Mouse (Mus musculus) heart, adult 8-10 months (tissue): ENCODE data around the gene Vmn2r60. TPM values are rescaled to one million over a fixed set of nuclear protein-coding genes. Genes with fewer than 3 reads are reported as not detected.
"Not testable (repeated sequence)": the region's sequence is repeated elsewhere in the genome, so short reads cannot be mapped to it uniquely, and the experiment has no call there.

ENCODE experiments used
- DNase-seq: peaks from one replicate; pipeline ENCODE4 v3.0.0; 2022; ENCODE audit warnings: low spot score
- total RNA-seq, 4 experiments: library from RNA; stranded (reverse); gene quantifications; 2 replicates each; pipeline ENCODE4 v1.2.4; 2022

Vmn2r60 gene
- not detected for total RNA-seq

DNA sequence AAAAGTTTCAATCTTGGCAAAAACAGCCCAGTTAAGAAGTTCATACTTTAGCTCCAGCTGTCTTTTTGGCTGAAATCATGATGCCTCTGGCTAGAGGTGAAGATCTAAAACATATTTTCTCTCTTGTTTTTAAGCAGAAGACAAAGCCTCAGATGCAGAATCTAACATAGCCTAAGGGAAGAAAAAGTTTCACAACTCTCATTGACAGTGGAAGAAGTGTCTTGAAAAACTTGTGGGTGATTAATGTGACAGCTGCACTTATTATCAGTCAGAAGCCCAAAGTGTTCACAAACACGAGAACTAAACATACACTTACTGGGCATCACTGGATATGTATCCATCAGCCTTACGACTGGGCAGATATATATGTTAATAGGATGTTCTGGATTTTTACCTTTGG lies at the start of gene Vmn2r60:
Gene Vmn2r60 (plus strand): TSS at position 301 of the 400 bp plus-strand sequence.
- DNase-seq: no peak

DNA sequence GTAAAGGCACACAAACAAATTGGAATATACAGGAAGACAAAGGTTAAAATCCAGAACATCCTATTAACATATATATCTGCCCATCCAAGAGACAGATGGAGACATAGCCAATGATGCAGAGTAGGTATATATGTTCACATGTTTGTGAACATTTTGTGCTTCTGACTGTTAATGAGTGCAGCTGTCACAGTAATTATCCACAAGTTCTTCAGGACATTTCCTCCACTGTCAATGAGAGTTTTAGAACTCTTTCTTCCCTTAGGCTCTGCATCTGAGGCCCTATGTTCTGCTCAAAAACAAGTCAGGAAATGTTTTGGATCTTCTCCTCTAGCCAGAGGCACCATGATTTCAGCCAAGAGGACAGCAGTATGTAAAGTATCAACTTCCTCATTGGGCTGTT lies 48.6 kb upstream of the Vmn2r60 start, which contains the start of gene Vmn2r59:
Gene Vmn2r59 (minus strand): TSS at position 101 of the 400 bp plus-strand sequence.
- no peak for DNase-seq

DNA sequence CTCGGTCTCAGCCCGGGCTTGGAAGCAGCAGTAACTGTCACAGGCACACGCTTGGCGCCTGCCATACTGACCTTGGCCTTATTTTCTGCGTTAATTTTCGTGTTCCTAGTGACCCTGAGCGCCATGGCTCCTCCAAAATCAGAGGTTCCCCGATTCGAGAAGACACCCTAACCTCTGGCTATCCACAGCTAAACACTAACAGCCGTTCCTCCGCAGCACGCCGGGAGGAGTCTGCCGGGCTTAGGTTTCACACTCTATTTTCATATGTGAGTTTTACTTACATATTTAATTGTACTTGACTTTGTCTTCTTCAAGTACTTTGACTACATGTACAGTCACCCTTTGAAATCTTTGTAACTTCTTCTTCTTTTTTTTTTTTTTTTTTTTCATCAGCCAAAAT lies 509 bp upstream of the Vmn2r60 start:
- DNase-seq: not testable (repeated sequence)

Other genes starting within 250 kb of the Vmn2r60 start
- gene Vmn2r58, start 235.1 kb upstream of the Vmn2r60 start, total RNA-seq: not detected
- gene Vmn2r59, start 48.7 kb upstream of the Vmn2r60 start, total RNA-seq: not detected
- not detected for gene Vmn2r61, start 152.3 kb downstream of the Vmn2r60 start, total RNA-seq